In the genomic region with DNA sequence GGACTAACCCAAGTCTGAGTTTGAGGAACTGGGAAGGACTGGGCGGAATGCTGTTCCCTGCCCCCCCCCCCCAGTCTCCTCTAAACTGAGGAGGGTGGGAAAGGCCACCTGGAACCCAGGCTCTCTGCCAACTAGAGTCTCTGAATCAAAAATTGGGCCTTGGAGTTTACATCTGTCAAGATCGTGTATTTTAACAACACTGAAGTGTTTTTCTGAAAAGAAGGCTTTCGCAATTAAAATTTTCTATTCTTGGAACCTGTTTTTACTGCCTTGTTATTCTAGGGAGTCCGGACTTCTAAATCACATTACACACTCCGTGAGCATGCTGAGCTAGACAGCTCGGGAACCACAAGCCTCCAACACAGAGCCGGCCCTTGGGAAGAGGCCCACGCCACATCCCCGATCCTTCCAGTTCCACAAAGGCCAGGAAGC, we compare ENCODE assay signal across 8 mouse cellular contexts. TPM values are rescaled to one million over a fixed set of nuclear protein-coding genes. Genes with fewer than 3 reads are reported as not detected.
DNase-seq lines count a peak whose midpoint lies in the region; ATAC-seq lines count a peak whose summit lies in the region.

No protein-coding gene starts in this region.

- no peak overlapping the region for H3K9ac ChIP-seq in hindbrain, embryonic 15.5 days
- no peak overlapping the region for H3K9ac ChIP-seq in lung, embryonic 15.5 days

- H3K9me3 ChIP-seq in hindbrain, embryonic 15.5 days: no peaks in the 10 kb centered on the region
- no peaks in the 10 kb centered on the region for H3K9me3 ChIP-seq in hindbrain, embryonic 10.5 days
- no peaks in the 10 kb centered on the region for H3K9me3 ChIP-seq in lung, embryonic 15.5 days

- no peak for DNase-seq in hindbrain, embryonic 10.5 days (ENCODE audit: low spot score)
- DNase-seq in adrenal gland, postnatal 14 days: peak; percentile 56
- peak; percentile 98 for DNase-seq in fibroblast of lung, adult 2 months (ENCODE audit: low read depth)
- no peak for DNase-seq in spleen, postnatal 4 days (ENCODE audit: low spot score in 2 of 2)

- no peaks in the 10 kb centered on the region for H3K27me3 ChIP-seq in hindbrain, embryonic 15.5 days
- H3K27me3 ChIP-seq in hindbrain, embryonic 10.5 days (ENCODE audit: insufficient read depth, poor library complexity, severe bottlenecking): no peaks in the 10 kb centered on the region
- H3K27me3 ChIP-seq in lung, embryonic 15.5 days: no peaks in the 10 kb centered on the region

- H3K4me2 ChIP-seq in hindbrain, embryonic 15.5 days: no peak overlapping the region
- H3K4me2 ChIP-seq in lung, embryonic 15.5 days: no peak overlapping the region

- no peak for ATAC-seq in hindbrain, embryonic 15.5 days (ENCODE audit: low FRiP score, low read depth)
- no peak; the same call in 1 of the 2 replicates for ATAC-seq in lung, embryonic 15.5 days (ENCODE audit: borderline replicate concordance, extremely low read depth, low FRiP score, low TSS enrichment)
- ATAC-seq in megakaryocyte, adult 5-6 weeks (ENCODE audit: poor library complexity, severe bottlenecking): no peak
- ATAC-seq in cerebellum, adult (ENCODE audit: insufficient number of reproducible peaks, low FRiP score, low TSS enrichment): no peak

- no peaks in the 10 kb centered on the region for H3K36me3 ChIP-seq in hindbrain, embryonic 15.5 days
- no peaks in the 10 kb centered on the region for H3K36me3 ChIP-seq in hindbrain, embryonic 10.5 days
- H3K36me3 ChIP-seq in lung, embryonic 15.5 days: no peaks in the 10 kb centered on the region

- no peak overlapping the region for H3K4me3 ChIP-seq in hindbrain, embryonic 15.5 days
- no peak overlapping the region for H3K4me3 ChIP-seq in hindbrain, embryonic 10.5 days
- H3K4me3 ChIP-seq in lung, embryonic 15.5 days: no peak overlapping the region

- peaks cover 37% of the 10 kb centered on the region for H3K4me1 ChIP-seq in hindbrain, embryonic 15.5 days (replicated peaks)
- peaks cover 37% of the 10 kb centered on the region for H3K4me1 ChIP-seq in hindbrain, embryonic 10.5 days (replicated peaks)
- peaks cover 26% of the 10 kb centered on the region for H3K4me1 ChIP-seq in lung, embryonic 15.5 days

- peak overlapping the region; percentile 75 for H3K27ac ChIP-seq in hindbrain, embryonic 15.5 days (replicated peaks)
- no peak overlapping the region for H3K27ac ChIP-seq in hindbrain, embryonic 10.5 days
- H3K27ac ChIP-seq in lung, embryonic 15.5 days: peak overlapping the region; percentile 38

- WGBS in hindbrain, embryonic 15.5 days: 44% methylated on average over 9 of the region's 9 CpGs
- WGBS in hindbrain, embryonic 10.5 days: 82% methylated on average over 9 of the region's 9 CpGs
- 39% methylated on average over 9 of the region's 9 CpGs for WGBS in lung, embryonic 15.5 days

RNA-seq across cellular contexts. Expression of a gene that starts 36.9 kb away (rescaled TPM):
- polyA plus RNA-seq in hindbrain, embryonic 15.5 days (2015; fragmentation: Nextera tagmentation; extraction: Ambion mirVana): 33.5 and 43.1 TPM in 2 replicates
- polyA plus RNA-seq in hindbrain, embryonic 10.5 days (2016; fragmentation: Nextera tagmentation; extraction: Ambion mirVana): 28.8 and 31.8 TPM in 2 replicates
- total RNA-seq in adrenal gland, postnatal 14 days (2021): 29.4 and 39.3 TPM in 2 replicates
- polyA plus RNA-seq in lung, embryonic 15.5 days (2015; fragmentation: Nextera tagmentation; extraction: Ambion mirVana): 42.8 and 45.6 TPM in 2 replicates
- total RNA-seq in megakaryocyte, adult 5-6 weeks (2015): 72.8 and 75.0 TPM in 2 replicates
- total RNA-seq in megakaryocyte, adult 5-6 weeks (2017): 159 and 164 TPM in 2 replicates

Comparison
In these comparisons a context has a peak if more than half of its experiments do, and no peak if none do; other contexts are left out.
1. DNase-seq: peak in adrenal gland, postnatal 14 days (single experiment) and fibroblast of lung, adult 2 months (single experiment); none in hindbrain, embryonic 10.5 days (single experiment) and spleen, postnatal 4 days (0 of 2).